8 mouse cellular contexts compared by ENCODE assay signal in the genomic region with DNA sequence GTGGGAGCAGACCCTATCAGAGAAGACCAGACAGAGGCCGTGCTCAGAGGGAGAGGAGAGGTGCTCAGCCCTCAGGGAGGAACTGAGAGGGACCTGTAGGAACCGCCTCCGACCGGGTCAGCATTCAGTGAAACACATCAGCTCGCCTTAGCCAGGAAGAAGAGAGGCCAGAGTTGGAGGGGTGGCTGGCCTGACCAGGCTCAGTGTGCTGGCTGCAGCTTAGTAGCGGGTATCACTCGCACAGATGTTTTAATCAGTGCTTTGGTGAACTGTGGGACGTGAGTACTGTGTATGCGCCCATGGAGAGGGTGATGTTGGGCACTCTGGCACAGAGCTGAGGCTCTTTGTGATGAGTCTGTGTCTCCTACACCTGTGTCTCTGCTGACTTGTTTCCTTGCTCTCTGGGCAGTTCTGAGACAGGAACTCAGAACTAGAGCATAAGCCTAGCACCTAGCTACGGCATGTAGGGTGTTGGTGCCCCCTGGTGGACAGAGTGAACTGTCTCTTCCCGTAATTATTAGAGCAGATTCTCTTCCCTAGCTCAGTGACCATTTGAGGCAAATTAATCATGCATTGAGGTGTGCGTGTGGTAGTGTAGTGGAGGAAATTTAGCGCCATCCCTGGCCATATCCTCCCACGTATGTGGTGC. TPM values are rescaled to one million over a fixed set of nuclear protein-coding genes. Genes with fewer than 3 reads are reported as not detected.
DNase-seq lines count a peak whose midpoint lies in the region; ATAC-seq lines count a peak whose summit lies in the region.

No protein-coding gene starts in this region.

- peak; percentile 32; the same call in 1 of the 2 replicates for ATAC-seq in intestine, embryonic 14.5 days (replicated peaks; ENCODE audit: low FRiP score, low TSS enrichment, low read depth)
- ATAC-seq in midbrain, embryonic 11.5 days (ENCODE audit: low FRiP score): peak; percentile 52

- no peak overlapping the region for H3K4me3 ChIP-seq in intestine, embryonic 14.5 days (ENCODE audit: low read depth, low read length)
- H3K4me3 ChIP-seq in midbrain, embryonic 11.5 days (ENCODE audit: low read depth, low read length): no peak overlapping the region

- peaks cover 83% of the 10 kb centered on the region for H3K36me3 ChIP-seq in intestine, embryonic 14.5 days (ENCODE audit: control insufficient read depth, insufficient read depth, low read length)
- H3K36me3 ChIP-seq in midbrain, embryonic 11.5 days (ENCODE audit: control insufficient read depth, insufficient read depth, low read length): no peaks in the 10 kb centered on the region

- no peaks in the 10 kb centered on the region for H3K4me1 ChIP-seq in intestine, embryonic 14.5 days (replicated peaks; ENCODE audit: control insufficient read depth, insufficient read depth, low read length)
- H3K4me1 ChIP-seq in midbrain, embryonic 11.5 days (ENCODE audit: control insufficient read depth, insufficient read depth, low read length): no peaks in the 10 kb centered on the region

- no peaks in the 10 kb centered on the region for H3K27me3 ChIP-seq in intestine, embryonic 14.5 days (replicated peaks; ENCODE audit: control insufficient read depth, insufficient read depth, low read length)
- H3K27me3 ChIP-seq in midbrain, embryonic 11.5 days (ENCODE audit: control insufficient read depth, insufficient read depth, low read length): peaks cover 7% of the 10 kb centered on the region

- intact Hi-C loops in left cerebral cortex, postnatal 25 days (cut with DNase I): loop anchor here (2.0 kb wide), 2 partner anchors 36 to 60 kb away; no protein-coding TSS in a partner anchor

- no peak overlapping the region for H3K4me2 ChIP-seq in intestine, embryonic 14.5 days (ENCODE audit: low read length)
- H3K4me2 ChIP-seq in midbrain, embryonic 11.5 days: no peak overlapping the region

- H3K9me3 ChIP-seq in intestine, embryonic 14.5 days (ENCODE audit: control insufficient read depth, low read length): no peaks in the 10 kb centered on the region
- no peaks in the 10 kb centered on the region for H3K9me3 ChIP-seq in midbrain, embryonic 11.5 days (ENCODE audit: control insufficient read depth, low read length)

- no peak overlapping the region for H3K9ac ChIP-seq in intestine, embryonic 14.5 days (ENCODE audit: low read length)
- H3K9ac ChIP-seq in midbrain, embryonic 11.5 days (ENCODE audit: low read length): no peak overlapping the region

- 47% methylated on average over 14 of the region's 14 CpGs for WGBS in intestine, embryonic 14.5 days
- WGBS in midbrain, embryonic 11.5 days: 49% methylated on average over 14 of the region's 14 CpGs

- H3K27ac ChIP-seq in intestine, embryonic 14.5 days (ENCODE audit: low read depth): no peak overlapping the region
- H3K27ac ChIP-seq in midbrain, embryonic 11.5 days (ENCODE audit: low read depth, low read length): no peak overlapping the region

- peak; percentile 83 to 88 for DNase-seq in adrenal gland, adult 18-20 months (ENCODE audit: low spot score in 2 of 2)
- peak; percentile 96 for DNase-seq in embryo, embryonic 10 days (ENCODE audit: low spot score)
- peak; percentile 54 for DNase-seq in gastrocnemius, postnatal 25 days
- peak; percentile 93 for DNase-seq in intestine, embryonic 14.5 days (ENCODE audit: low spot score)
- DNase-seq in left cerebral cortex, postnatal 25 days (ENCODE audit: low spot score in 2 of 2): peak; percentile 79 to 84
- DNase-seq in midbrain, embryonic 11.5 days (ENCODE audit: low spot score, missing footprints): peak; percentile 98
- peak; percentile 78 for DNase-seq in skeletal muscle tissue, adult 2 months (ENCODE audit: low read depth, low spot score)
- DNase-seq in yolk sac, embryonic 10.5 days (ENCODE audit: low spot score): peak; percentile 73

RNA-seq across cellular contexts. Expression of a gene that starts 31.4 kb away (rescaled TPM):
- under 1 TPM; 0.19 to 0.20 TPM for total RNA-seq in adrenal gland, adult 18-20 months (2021)
- total RNA-seq in gastrocnemius, postnatal 25 days (2021): not detected
- 0.12 TPM in 2 replicates for polyA plus RNA-seq in intestine, embryonic 14.5 days (2014; fragmentation: Nextera tagmentation; extraction: Ambion mirVana)
- total RNA-seq in left cerebral cortex, postnatal 25 days (2021): not detected
- polyA plus RNA-seq in midbrain, embryonic 11.5 days (2014; fragmentation: Nextera tagmentation; extraction: Ambion mirVana): 0.11 TPM in 1 of 2 replicates, not detected in the other

RNA-seq across cellular contexts. Expression of a gene that starts 53.4 kb away (rescaled TPM):
- 10 to 100 TPM; 22.1 to 25.4 TPM for total RNA-seq in adrenal gland, adult 18-20 months (2021)
- 1 to 10 TPM; 6.5 to 7.1 TPM for total RNA-seq in gastrocnemius, postnatal 25 days (2021)
- 5.0 and 5.1 TPM in 2 replicates for polyA plus RNA-seq in intestine, embryonic 14.5 days (2014; fragmentation: Nextera tagmentation; extraction: Ambion mirVana)
- total RNA-seq in left cerebral cortex, postnatal 25 days (2021): 10 to 100 TPM; 63.8 to 66.5 TPM
- polyA plus RNA-seq in midbrain, embryonic 11.5 days (2014; fragmentation: Nextera tagmentation; extraction: Ambion mirVana): 2.5 and 2.8 TPM in 2 replicates
